Mouse (Mus musculus) CH12.LX (cell line): ENCODE measurements at regions not wholly inside any gene's neighbourhood (a gene's known extent, or its start where the extent isn't known, plus 50 kb on each side); places are given as distances from the start of the nearest gene placed in this dataset.

Experiments used
- CHD1 ChIP-seq: IDR thresholded peaks from 2 replicates; pipeline ENCODE4 v1.6.1; 2012; ENCODE audit warnings: low read depth, low read length, improper control_type of control experiment, inconsistent platforms
- CTCF ChIP-seq, 2 experiments: IDR thresholded peaks in 1 of 2; conservative IDR thresholded peaks in 1 of 2; 2 replicates each; pipeline ENCODE4 v1.5.1; 2011 to 2012; ENCODE audit warnings: low read depth in 2 of 2, low read length in 2 of 2, improper control_type of control experiment in 1 of 2, inconsistent platforms in 1 of 2, mild to moderate bottlenecking in 1 of 2, moderate library complexity in 1 of 2
- ETS1 ChIP-seq: conservative IDR thresholded peaks from 2 replicates; pipeline ENCODE4 v1.6.1; 2012; ENCODE audit warnings: low read depth, mild to moderate bottlenecking, inconsistent platforms, low read length, improper control_type of control experiment, moderate library complexity
- JUND ChIP-seq: conservative IDR thresholded peaks from 2 replicates; pipeline ENCODE4 v1.6.1; 2011; ENCODE audit warnings: low read depth, low read length, improper control_type of control experiment
- KAT2A ChIP-seq: IDR thresholded peaks from 2 replicates; pipeline ENCODE4 v1.6.1; 2012; ENCODE audit warnings: low read length, improper control_type of control experiment, inconsistent platforms; ENCODE audit not compliant: insufficient replicate concordance
- MAFK ChIP-seq: IDR thresholded peaks from 2 replicates; pipeline ENCODE4 v1.6.1; 2011; ENCODE audit warnings: low read length, improper control_type of control experiment; ENCODE audit not compliant: insufficient replicate concordance
- MYC ChIP-seq: IDR thresholded peaks from 2 replicates; pipeline ENCODE4 v1.6.1; 2011; ENCODE audit warnings: low read depth, mild to moderate bottlenecking, improper control_type of control experiment, low read length
- POLR2A ChIP-seq: IDR thresholded peaks from 2 replicates; pipeline ENCODE4 v1.6.1; 2011; ENCODE audit warnings: low read depth, mild to moderate bottlenecking, improper control_type of control experiment, low read length
- SMC3 ChIP-seq: IDR thresholded peaks from 2 replicates; pipeline ENCODE4 v1.6.1; 2011; ENCODE audit warnings: low read depth, low read length, improper control_type of control experiment
- TBP ChIP-seq: conservative IDR thresholded peaks from 2 replicates; pipeline ENCODE4 v1.6.1; 2011; ENCODE audit warnings: low read depth, low read length, improper control_type of control experiment
- TCF12 ChIP-seq: IDR thresholded peaks from 2 replicates; pipeline ENCODE4 v1.6.1; 2014; ENCODE audit warnings: low read depth, mild to moderate bottlenecking, inconsistent platforms, low read length, improper control_type of control experiment
- ZC3H11A ChIP-seq: IDR thresholded peaks from 2 replicates; pipeline ENCODE4 v1.6.1; 2012; ENCODE audit warnings: low read depth, mild to moderate bottlenecking, inconsistent platforms, low read length, improper control_type of control experiment

DNA sequence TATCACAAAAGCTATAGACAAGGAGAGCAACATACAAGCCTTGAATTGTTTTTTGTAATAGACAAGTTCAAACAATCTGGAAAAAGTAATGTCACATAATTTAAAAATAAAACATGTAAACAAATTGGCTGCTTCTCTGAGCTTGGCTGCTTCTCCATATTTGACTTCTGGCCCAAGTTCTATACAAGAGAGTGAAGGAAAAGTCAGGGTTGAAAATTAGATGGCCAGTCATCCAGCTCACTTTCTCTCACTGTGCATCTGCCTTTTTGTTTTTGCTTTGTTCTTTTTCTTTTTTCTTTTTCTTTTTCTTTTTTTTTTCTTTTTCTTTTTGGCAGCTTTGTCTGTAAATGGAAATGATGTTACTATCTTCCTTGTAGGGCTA is 163.6 kb upstream of the Ell2 start:
- TF ChIP-seq TBP (no peak), MYC (no peak), SMC3 (no peak), TCF12 (no peak), ETS1 (no peak), CHD1 (no peak), MAFK (no peak), JUND (no peak), CTCF (conservative IDR thresholded peaks at IDR 0.05 in 1 of 2, IDR thresholded peaks at IDR 0.05 in 1 of 2; ENCODE audit: low read depth in 2 of 2, low read length in 2 of 2) (no peak), POLR2A (no peak), KAT2A (no peak), ZC3H11A (no peak)
